Comparison of ENCODE assay signal across 21 mouse cellular contexts in genomic region chr17:81740576-81740975, GRCm38 (mm10). TPM values are rescaled to one million over a fixed set of nuclear protein-coding genes. Genes with fewer than 3 reads are reported as not detected.
A peak's percentile ranks its signal among the peaks of the same experiment; 100 is the strongest.
DNase-seq lines count a peak whose midpoint lies in the region; ATAC-seq and TF ChIP-seq lines count a peak whose summit lies in the region.
"Had no signal": no experiment of that assay in that cellular context is flagged by ENCODE, and none has a peak within 500 bp of the region (broad histone marks: within the 10 kb centered on the region; RNA-seq: fewer than 3 reads in every experiment).

No protein-coding gene starts in this region.

- H3K9me3 ChIP-seq in kidney, postnatal 0 days (replicated peaks; ENCODE audit: low read length): no peaks in the 10 kb centered on the region
- H3K9me3 ChIP-seq in heart, embryonic 10.5 days: no peaks in the 10 kb centered on the region
- H3K9me3 ChIP-seq in stomach, postnatal 0 days (ENCODE audit: control insufficient read depth, low read length): no peaks in the 10 kb centered on the region
- H3K9me3 ChIP-seq: embryonic facial prominence, embryonic 12.5 days; hindbrain, embryonic 13.5 days; limb, embryonic 13.5 days had no signal

- H3K4me1 ChIP-seq in kidney, postnatal 0 days (replicated peaks; ENCODE audit: insufficient read depth, low read length): no peaks in the 10 kb centered on the region
- peaks cover 8% of the 10 kb centered on the region; the same call in 1 of the 2 replicates for H3K4me1 ChIP-seq in heart, embryonic 10.5 days
- H3K4me1 ChIP-seq in stomach, postnatal 0 days (replicated peaks; ENCODE audit: control insufficient read depth, insufficient read depth): no peaks in the 10 kb centered on the region
- H3K4me1 ChIP-seq: embryonic facial prominence, embryonic 12.5 days; hindbrain, embryonic 13.5 days; limb, embryonic 13.5 days; neural tube, embryonic 12.5 days had no signal

- H3K4me3 ChIP-seq in kidney, postnatal 0 days (replicated peaks; ENCODE audit: low read depth, low read length): no peak overlapping the region
- H3K4me3 ChIP-seq in heart, embryonic 10.5 days: peak overlapping the region; percentile 25; the same call in 1 of the 2 replicates
- H3K4me3 ChIP-seq in stomach, postnatal 0 days (ENCODE audit: low read depth, low read length): no peak overlapping the region
- H3K4me3 ChIP-seq: embryonic facial prominence, embryonic 12.5 days; hindbrain, embryonic 13.5 days; limb, embryonic 13.5 days; neural tube, embryonic 12.5 days had no signal

- DNase-seq in kidney, postnatal 0 days (ENCODE audit: low spot score): peak; percentile 7
- DNase-seq in kidney, postnatal 10 days: no peak
- DNase-seq in heart, embryonic 10.5 days (ENCODE audit: low spot score): no peak
- peak; percentile 62 to 63 for DNase-seq in heart, postnatal 10 days
- no peak for DNase-seq in stomach, postnatal 0 days (ENCODE audit: low spot score)
- DNase-seq in adrenal gland, adult 2 months: no peak
- DNase-seq in left cerebral cortex, postnatal 25 days (ENCODE audit: low spot score in 2 of 2): no peak
- DNase-seq in gastrocnemius, postnatal 25 days: no peak
- DNase-seq: cerebellum, adult 11 months; cerebellum, postnatal 14 days; gastrocnemius, postnatal 14 days; kidney, adult 11 months; kidney, postnatal 14 days; layer of hippocampus, adult 9-11 months; thymus, postnatal 25 days had no signal

- intact Hi-C loops in heart, postnatal 10 days (cut with DNase I): loop anchor here (2.0 kb wide), 1 partner anchor 40 kb away; no protein-coding TSS in a partner anchor
- intact Hi-C loops in left cerebral cortex, postnatal 25 days (cut with DNase I): no loop called here

- 30% methylated on average over 6 of the region's 6 CpGs for WGBS in kidney, postnatal 0 days
- 27% methylated on average over 6 of the region's 6 CpGs for WGBS in heart, embryonic 10.5 days
- 42% methylated on average over 6 of the region's 6 CpGs for WGBS in stomach, postnatal 0 days

- H3K36me3 ChIP-seq in kidney, postnatal 0 days (ENCODE audit: insufficient read depth, low read length): no peaks in the 10 kb centered on the region
- H3K36me3 ChIP-seq in heart, embryonic 10.5 days: no peaks in the 10 kb centered on the region
- H3K36me3 ChIP-seq in stomach, postnatal 0 days (ENCODE audit: control insufficient read depth, insufficient read depth, low read length): no peaks in the 10 kb centered on the region
- H3K36me3 ChIP-seq: embryonic facial prominence, embryonic 12.5 days; hindbrain, embryonic 13.5 days; limb, embryonic 13.5 days; neural tube, embryonic 12.5 days had no signal

- H3K27ac ChIP-seq in kidney, postnatal 0 days: no peak overlapping the region
- H3K27ac ChIP-seq in heart, embryonic 10.5 days: peak overlapping the region; percentile 85
- H3K27ac ChIP-seq in stomach, postnatal 0 days (replicated peaks): no peak overlapping the region
- H3K27ac ChIP-seq: embryonic facial prominence, embryonic 12.5 days; hindbrain, embryonic 13.5 days; limb, embryonic 13.5 days; liver, embryonic 14.5 days; neural tube, embryonic 12.5 days had no signal

- no peaks in the 10 kb centered on the region for H3K27me3 ChIP-seq in kidney, postnatal 0 days (ENCODE audit: insufficient read depth, low read length)
- no peaks in the 10 kb centered on the region for H3K27me3 ChIP-seq in heart, embryonic 10.5 days (ENCODE audit: insufficient read depth, poor library complexity, severe bottlenecking)
- no peaks in the 10 kb centered on the region for H3K27me3 ChIP-seq in stomach, postnatal 0 days (ENCODE audit: control insufficient read depth, insufficient read depth, low read length)
- H3K27me3 ChIP-seq: embryonic facial prominence, embryonic 12.5 days; hindbrain, embryonic 13.5 days; limb, embryonic 13.5 days; neural tube, embryonic 12.5 days had no signal

- no peak overlapping the region for H3K4me2 ChIP-seq in kidney, postnatal 0 days (ENCODE audit: low read length)
- no peak overlapping the region for H3K4me2 ChIP-seq in stomach, postnatal 0 days (replicated peaks; ENCODE audit: low read depth)
- H3K4me2 ChIP-seq: embryonic facial prominence, embryonic 12.5 days; hindbrain, embryonic 13.5 days; limb, embryonic 13.5 days; neural tube, embryonic 12.5 days had no signal

- H3K9ac ChIP-seq in kidney, postnatal 0 days (ENCODE audit: low read depth, low read length): no peak overlapping the region
- no peak overlapping the region for H3K9ac ChIP-seq in stomach, postnatal 0 days (ENCODE audit: low read length)
- H3K9ac ChIP-seq: embryonic facial prominence, embryonic 12.5 days; hindbrain, embryonic 13.5 days; limb, embryonic 13.5 days; liver, embryonic 14.5 days; neural tube, embryonic 12.5 days had no signal

- no peak for TF ChIP-seq CTCF in kidney, postnatal 0 days (IDR thresholded peaks at IDR 0.05; ENCODE audit: low read depth)
- no peak for TF ChIP-seq CTCF in stomach, postnatal 0 days (IDR thresholded peaks at IDR 0.05; ENCODE audit: low read depth)

- no peak for ATAC-seq in kidney, postnatal 0 days (replicated peaks; ENCODE audit: low FRiP score, low read depth)
- peak; percentile 49; the same call in 1 of the 2 replicates for ATAC-seq in stomach, postnatal 0 days (ENCODE audit: low FRiP score, low TSS enrichment)
- ATAC-seq: lung, postnatal 0 days had no signal

- TF ChIP-seq EP300 in stomach, postnatal 0 days (optimal IDR thresholded peaks at IDR 0.05): peak; percentile 60

RNA-seq across cellular contexts. Expression of gene Slc8a1, which starts 2.4 kb away (rescaled TPM):
- 12.9 and 15.7 TPM in 2 replicates for polyA plus RNA-seq in kidney, postnatal 0 days (2015; fragmentation: Nextera tagmentation; extraction: Ambion mirVana)
- polyA plus RNA-seq in heart, embryonic 10.5 days (2016; fragmentation: Nextera tagmentation; extraction: Ambion mirVana): 58.1 and 107 TPM in 2 replicates
- 100 to 1,000 TPM; 595 to 645 TPM for total RNA-seq in heart, postnatal 10 days (2021)
- polyA plus RNA-seq in stomach, postnatal 0 days (2015; fragmentation: Nextera tagmentation; extraction: Ambion mirVana): 3.1 and 3.2 TPM in 2 replicates
- 1 to 10 TPM; 5.7 to 8.4 TPM for total RNA-seq in adrenal gland, adult 2 months (2021)
- 0.07 and 0.57 TPM in 2 replicates for polyA plus RNA-seq in adrenal gland, adult 2 months (2012; rRNA removed)
- total RNA-seq in left cerebral cortex, postnatal 25 days (2021): 100 to 1,000 TPM; 213 to 244 TPM
- total RNA-seq in gastrocnemius, postnatal 25 days (2021): 10 to 100 TPM; 14.8 to 17.3 TPM

Comparison
In these comparisons a context has a peak if more than half of its experiments do, and no peak if none do; other contexts are left out.
1. DNase-seq: peak in kidney, postnatal 0 days (single experiment) and heart, postnatal 10 days (2 of 2); none in kidney, postnatal 10 days (single experiment), heart, embryonic 10.5 days (single experiment), stomach, postnatal 0 days (single experiment), adrenal gland, adult 2 months (single experiment), left cerebral cortex, postnatal 25 days (0 of 2) and gastrocnemius, postnatal 25 days (single experiment).
2. RNA of gene Slc8a1, which starts 2.4 kb away (total RNA-seq): 595 to 645 TPM in heart, postnatal 10 days and 213 to 244 TPM in left cerebral cortex, postnatal 25 days; 14.8 to 17.3 TPM in gastrocnemius, postnatal 25 days and 5.7 to 8.4 TPM in adrenal gland, adult 2 months; every median in the first group is over 10 times any median in the second.